Mouse (Mus musculus) left cerebral cortex, adult 2 months (tissue): ENCODE results near the gene Capn12. TPM values are rescaled to one million over a fixed set of nuclear protein-coding genes. Genes with fewer than 3 reads are reported as not detected.

Experiments used
- DNase-seq, 2 experiments: peaks; one replicate each; pipeline ENCODE4 v3.0.0; 2021 to 2022; ENCODE audit warnings: low spot score in 2 of 2, mixed read lengths in 1 of 2; ENCODE audit errors: extremely low spot score in 1 of 2
- H3K27ac ChIP-seq: fragments of 200-600 bp; 2 replicates; pipeline ENCODE4 v1.8.1; 2022
- H3K4me3 ChIP-seq: fragments of 200-600 bp; 2 replicates; pipeline ENCODE4 v1.8.1; 2022
- CTCF ChIP-seq: fragments of 200-600 bp; IDR thresholded peaks from 2 replicates; pipeline ENCODE4 v1.8.1; 2022; ENCODE audit warnings: antibody characterized with exemption, mild to moderate bottlenecking, moderate library complexity
- intact Hi-C: fragments of 180-260 bp; cut with DNase I; formaldehyde crosslinking; loops from one replicate; pipeline ENCODE4 v1.15.1; 2025
- total RNA-seq, 2 experiments: library from RNA; stranded (reverse); gene quantifications; 2 replicates each; pipeline ENCODE4 v1.2.3; 2021

The Capn12 gene
- total RNA-seq, 2 experiments from 2014 or later, result 1.5 to 2.0 TPM

DNA sequence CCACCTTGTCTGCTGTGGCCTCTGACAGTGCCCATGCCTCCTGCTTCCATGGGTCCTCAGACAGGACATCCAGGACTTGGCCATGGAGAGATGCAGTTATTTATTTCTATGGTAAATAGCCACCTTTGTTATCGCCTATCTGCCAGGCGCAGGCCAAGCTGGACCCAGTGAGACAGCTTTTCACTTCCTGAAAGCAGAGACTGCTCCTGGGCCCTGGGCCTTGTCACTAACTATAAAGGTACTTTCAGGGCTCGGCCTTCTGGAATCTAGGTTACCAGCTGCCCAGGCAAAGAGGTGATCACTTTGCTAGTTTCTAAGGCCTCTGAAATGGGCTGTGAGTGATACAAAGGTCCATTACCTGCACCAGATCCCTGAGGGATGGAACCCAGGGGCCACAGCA, 43.6 kb downstream of the Capn12 start:
- no peak for DNase-seq
- peak overlapping the region; percentile 77 for H3K27ac ChIP-seq
- TF ChIP-seq CTCF, result no peak
- no peak overlapping the region for H3K4me3 ChIP-seq
- intact Hi-C loops, result no loop called here

DNA sequence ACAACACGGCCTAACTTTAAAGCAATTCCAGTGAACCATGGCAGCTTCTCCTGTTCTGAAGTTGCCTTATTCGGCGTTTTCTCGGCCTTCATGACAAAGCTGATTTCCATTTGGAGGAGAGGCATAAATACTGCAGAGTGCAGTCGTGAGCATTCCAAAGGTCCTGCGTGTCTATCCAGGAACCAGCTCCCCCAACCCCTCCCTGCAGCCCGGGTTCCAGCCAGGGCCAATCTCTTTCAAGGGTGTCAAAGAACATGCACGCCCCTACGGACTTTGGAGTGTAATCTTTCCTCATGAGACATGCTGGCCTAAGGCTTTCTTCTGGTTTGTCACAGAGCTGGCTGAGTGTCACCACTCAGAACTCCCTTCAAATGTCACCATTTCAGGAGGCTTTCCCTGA, 44.1 kb downstream of the Capn12 start:
- intact Hi-C loops, result no loop called here
- no peak for DNase-seq
- Histone ChIP-seq H3K27ac (peak overlapping the region; percentile 77), H3K4me3 (no peak overlapping the region)
- TF ChIP-seq CTCF, result no peak

DNA sequence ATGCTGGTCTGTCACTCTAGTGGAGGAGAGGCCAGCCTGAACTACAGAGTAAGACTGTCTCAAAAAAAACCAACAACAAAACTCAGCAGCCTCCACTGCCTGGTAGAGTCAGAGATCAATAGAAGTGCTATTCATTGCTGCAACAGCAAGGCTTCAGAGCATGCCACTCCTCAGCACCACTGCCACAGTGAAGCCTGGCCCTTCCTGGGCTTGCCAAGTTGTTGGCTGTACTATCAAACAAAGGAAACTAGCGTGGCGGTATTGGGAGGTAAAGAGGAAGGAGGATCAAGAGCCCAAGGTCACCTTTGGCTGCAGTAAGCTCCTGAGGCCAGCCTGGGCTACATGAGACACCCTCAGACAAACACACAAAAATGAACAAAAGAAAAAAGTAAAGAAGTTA, 45.0 kb downstream of the Capn12 start:
- H3K4me3 ChIP-seq, result no peak overlapping the region
- peak overlapping the region; percentile 77; the same call in 1 of the 2 replicates for H3K27ac ChIP-seq
- intact Hi-C loops, result no loop called here
- TF ChIP-seq CTCF, result no peak
- no peak for DNase-seq

DNA sequence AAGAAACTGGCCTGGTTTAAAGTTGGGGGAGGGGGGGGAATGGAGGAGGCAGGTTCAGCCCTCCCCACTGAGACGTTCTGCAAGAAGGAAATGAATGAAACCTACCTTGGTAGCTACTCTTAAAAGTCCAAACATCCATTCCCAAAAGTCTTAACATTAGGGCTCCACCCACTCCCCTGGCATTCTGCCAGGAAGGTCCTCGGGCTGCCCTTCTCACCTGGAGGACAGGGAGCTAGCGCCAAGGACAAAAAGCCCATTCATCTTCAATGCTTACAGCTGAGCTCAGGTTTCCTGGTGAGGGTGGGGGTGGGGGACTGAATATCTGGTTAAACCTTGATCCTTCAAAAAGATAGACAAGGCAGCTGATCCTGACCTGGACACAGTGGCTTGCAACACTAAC, 48.2 kb downstream of the Capn12 start:
- Histone ChIP-seq H3K4me3 (no peak overlapping the region), H3K27ac (no peak overlapping the region; the same call in 1 of the 2 replicates)
- DNase-seq, result no peak
- TF ChIP-seq CTCF, result no peak
- intact Hi-C loops, result no loop called here

DNA sequence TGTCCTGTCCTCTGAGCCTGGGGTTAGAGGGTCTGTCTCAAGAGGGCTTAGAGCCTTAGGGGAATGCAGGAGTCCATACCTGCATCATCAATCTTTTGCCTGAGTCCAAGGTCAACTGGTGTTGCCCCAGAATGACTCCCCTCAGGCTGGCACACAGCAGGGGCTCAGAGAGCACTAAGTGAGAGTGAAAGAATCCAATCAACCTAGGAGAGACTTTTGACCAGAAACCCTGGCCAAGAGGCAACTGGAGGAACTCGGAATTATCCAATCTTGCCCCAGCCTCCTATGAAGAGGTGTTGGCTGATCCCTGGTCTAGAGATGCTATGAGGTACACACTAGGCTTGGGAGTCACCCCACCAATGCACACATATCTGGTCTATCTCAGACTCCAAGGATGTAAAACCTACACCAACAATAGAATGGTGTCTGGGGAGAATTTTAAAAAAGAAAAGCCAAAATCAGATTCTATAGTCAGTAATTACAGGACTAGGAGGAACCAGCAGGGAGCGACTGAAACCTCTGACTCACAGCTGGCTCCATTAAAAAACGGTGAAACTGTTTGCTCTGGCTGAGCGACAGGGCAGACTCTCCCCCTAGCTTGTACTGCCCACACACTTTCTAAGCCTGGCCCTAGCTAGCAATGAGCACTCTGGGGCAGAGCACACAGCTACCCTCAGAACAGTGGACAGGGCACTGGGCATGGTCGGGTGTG, 49.3 kb downstream of the Capn12 start:
- TF ChIP-seq CTCF, result no peak; the same call in none of the 2 replicates
- intact Hi-C loops, result no loop called here
- peak overlapping the region; percentile 29; the same call in 1 of the 2 replicates for H3K27ac ChIP-seq
- H3K4me3 ChIP-seq, result no peak overlapping the region
- no peak for DNase-seq

DNA sequence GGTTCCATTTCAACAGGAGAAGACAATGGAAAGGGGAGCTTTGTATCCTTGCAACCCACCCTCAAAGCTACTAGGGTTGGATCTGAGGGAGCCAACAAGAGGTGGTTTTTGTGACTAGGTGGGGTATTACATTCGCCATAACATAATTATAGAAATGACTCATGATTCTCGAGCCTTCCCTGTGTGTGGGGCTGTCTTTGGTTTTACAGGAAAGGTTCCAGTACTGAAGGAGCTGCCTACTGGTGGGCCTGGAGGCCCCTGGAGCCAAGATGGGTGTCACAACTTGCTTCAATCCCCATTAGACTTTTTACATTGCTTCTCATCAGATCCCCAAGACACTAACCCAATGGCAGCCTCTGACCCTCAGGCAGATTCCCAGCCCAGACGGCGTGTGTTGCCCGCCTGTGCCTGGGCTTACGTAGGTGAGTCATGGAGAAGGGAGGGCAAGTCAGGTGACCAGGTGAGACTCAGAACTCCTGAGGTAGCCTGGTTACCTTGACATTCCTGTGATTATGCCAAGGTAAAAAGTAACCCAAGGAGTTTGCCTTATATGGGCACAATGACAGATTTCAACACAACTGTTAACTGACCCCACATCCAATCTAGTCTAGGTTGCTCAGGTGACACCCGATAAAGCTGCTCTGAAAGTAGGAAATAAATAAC, 49.9 kb downstream of the Capn12 start:
- intact Hi-C loops, result no loop called here
- Histone ChIP-seq H3K27ac (peak overlapping the region; percentile 29; the same call in 1 of the 2 replicates), H3K4me3 (no peak overlapping the region)
- no peak for DNase-seq
- no peak for TF ChIP-seq CTCF

DNA sequence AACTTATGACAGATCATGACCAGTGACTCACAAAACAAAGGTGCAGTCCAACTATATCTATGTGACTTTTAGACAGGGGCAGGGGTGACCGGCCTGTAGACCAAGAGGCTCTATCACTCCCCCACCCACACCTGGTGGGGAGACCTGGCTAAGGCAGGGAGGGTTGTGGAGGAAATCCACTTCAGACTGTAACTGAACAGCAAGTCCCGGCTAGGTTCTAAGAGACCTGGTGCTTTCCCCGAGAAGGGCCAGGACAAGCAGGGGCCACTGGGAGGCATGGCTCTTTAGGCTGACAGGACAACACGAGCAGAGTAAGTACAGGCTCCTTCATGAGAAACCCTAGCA, 50.4 kb downstream of the Capn12 start:
- Histone ChIP-seq H3K27ac (no peak overlapping the region), H3K4me3 (no peak overlapping the region)
- no peak for TF ChIP-seq CTCF
- DNase-seq, result no peak
- intact Hi-C loops, result no loop called here

DNA sequence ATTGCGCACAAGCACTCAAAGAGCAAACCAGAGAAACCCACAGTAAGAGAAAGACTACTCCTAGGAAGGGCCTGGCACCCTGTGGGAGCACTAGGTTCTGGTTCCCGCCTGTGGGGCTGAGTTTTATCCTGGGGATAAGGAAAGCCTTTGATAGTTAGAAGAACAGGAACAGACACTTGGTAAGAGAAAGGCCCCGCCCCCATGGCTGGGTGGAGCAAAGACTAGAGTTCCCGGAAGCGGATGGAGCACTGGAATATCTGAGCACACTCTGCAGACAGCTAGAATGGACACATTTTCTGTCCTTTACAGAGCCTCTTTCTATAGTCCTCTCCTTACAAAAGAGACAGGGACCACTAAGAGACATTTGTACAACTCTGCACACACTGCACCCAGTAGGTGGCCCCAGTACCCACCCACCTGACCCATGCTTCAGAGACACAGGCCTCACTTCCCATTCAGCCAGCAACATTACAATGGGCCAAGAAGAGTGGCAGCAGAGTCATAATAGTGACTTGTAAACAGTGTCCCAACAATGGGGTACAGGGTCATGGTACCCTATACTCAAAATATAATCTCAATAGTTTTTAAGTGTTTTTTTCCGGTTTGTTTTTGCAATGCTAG, 51.3 kb downstream of the Capn12 start:
- intact Hi-C loops, result no loop called here
- no peak for TF ChIP-seq CTCF
- DNase-seq, result no peak
- Histone ChIP-seq H3K27ac (no peak overlapping the region), H3K4me3 (no peak overlapping the region)

DNA sequence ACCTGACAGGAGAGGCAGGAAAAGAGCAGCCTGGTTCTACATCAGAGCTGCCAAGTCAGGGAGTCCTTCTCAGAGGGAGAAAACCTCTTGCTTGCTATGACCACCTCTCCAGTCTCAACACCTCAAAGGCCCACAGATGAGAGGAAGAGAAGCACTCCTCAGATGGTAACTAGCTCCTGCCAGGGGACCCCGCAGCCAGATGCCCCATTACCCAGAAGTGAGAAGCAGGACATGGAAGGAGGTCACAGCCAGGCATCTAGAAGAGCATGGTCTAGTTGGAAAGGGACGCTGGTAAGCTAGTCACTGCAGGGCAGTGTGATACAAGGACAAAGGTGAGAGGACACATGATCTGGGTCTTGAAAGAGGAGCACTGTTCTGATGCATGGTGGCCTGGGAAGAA, 52.6 kb downstream of the Capn12 start:
- DNase-seq, result no peak
- Histone ChIP-seq H3K27ac (no peak overlapping the region), H3K4me3 (no peak overlapping the region)
- no peak for TF ChIP-seq CTCF
- intact Hi-C loops, result no loop called here

DNA sequence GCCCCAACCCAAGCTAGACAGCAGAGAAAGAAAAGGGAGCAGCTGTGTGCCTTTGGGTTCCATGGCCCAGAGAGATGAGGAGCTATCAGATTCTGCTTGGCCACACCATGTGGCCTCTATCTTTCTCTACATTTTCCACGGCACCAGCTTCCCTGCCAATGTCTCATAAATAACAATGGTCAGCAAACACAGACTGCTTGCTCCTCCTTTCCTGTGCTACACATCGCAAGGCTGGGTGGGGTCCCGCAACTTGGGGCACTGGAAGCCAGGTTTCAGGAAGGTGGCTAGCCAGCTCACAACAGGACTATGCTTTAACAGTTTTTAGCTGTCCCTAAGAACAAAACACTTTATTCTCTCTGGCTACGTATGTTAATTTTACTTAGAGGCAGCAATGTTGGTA, 55.6 kb downstream of the Capn12 start:
- Histone ChIP-seq H3K27ac (peak overlapping the region; percentile 63), H3K4me3 (no peak overlapping the region)
- no peak for DNase-seq
- intact Hi-C loops, result no loop called here
- TF ChIP-seq CTCF, result no peak

DNA sequence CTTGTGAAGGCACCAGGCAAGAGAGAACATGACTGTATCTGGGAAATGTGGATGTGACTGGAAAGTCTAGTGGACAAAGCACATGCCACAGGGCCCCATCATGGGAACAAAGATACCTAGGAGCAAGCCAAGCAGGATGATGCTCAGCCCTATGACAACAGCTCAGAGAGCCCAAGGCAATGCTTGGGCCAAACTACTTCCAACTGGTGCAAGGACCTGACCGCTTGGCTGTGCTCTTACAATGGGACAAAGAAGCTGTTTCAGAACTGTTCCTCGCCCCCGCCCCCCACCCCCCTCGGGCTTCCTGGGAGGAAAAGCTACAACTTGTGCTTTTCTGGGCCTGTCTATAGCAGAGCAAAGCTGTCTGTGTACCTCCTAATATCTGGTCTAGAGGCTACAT, 57.4 kb downstream of the Capn12 start:
- DNase-seq, result no peak
- intact Hi-C loops, result no loop called here
- TF ChIP-seq CTCF, result no peak; the same call in 1 of the 2 replicates
- Histone ChIP-seq H3K4me3 (no peak overlapping the region), H3K27ac (peak overlapping the region; percentile 48; the same call in 1 of the 2 replicates)

DNA sequence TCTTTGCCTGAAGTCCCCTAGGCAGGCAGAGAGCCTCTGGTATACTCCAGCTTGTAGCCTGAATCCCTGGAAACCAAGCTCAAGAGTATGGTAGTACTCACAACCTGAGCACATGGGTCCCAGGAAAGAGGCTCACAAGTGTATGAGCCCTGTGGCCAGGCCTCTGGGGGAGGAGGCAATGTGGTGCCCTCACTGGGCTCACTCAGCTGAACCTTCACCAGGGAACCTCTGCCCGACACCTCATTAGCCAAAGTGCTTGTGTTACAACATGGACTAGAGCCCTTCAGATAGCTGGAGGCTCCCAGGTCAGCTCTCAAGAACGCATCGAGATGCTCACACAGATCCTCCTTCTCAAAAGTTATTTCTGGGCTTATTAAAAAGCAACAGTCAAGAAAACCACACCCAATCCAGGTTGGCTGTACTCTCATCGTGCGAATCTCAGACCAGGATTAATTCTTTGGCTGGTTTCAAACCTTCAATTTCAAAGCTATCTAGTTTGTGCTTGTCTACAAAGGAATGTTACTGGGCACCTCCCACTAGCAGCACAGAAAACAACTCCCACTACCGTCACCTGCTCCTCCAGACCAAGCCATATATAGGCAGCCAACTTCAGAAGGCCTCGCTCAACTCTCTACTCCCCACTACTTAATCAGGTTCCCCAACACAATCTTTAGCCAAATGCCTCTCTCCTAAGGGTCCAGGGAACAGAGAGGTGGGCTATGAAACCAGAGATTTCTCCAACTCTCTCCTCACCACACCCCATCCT, 58.4 kb downstream of the Capn12 start:
- no peak for DNase-seq
- Histone ChIP-seq H3K27ac (peak overlapping the region; percentile 50), H3K4me3 (no peak overlapping the region)
- TF ChIP-seq CTCF, result no peak
- intact Hi-C loops, result no loop called here
